Mouse (Mus musculus): ENCODE measurements around the gene Wbp1.

Gene Wbp1

DNA sequence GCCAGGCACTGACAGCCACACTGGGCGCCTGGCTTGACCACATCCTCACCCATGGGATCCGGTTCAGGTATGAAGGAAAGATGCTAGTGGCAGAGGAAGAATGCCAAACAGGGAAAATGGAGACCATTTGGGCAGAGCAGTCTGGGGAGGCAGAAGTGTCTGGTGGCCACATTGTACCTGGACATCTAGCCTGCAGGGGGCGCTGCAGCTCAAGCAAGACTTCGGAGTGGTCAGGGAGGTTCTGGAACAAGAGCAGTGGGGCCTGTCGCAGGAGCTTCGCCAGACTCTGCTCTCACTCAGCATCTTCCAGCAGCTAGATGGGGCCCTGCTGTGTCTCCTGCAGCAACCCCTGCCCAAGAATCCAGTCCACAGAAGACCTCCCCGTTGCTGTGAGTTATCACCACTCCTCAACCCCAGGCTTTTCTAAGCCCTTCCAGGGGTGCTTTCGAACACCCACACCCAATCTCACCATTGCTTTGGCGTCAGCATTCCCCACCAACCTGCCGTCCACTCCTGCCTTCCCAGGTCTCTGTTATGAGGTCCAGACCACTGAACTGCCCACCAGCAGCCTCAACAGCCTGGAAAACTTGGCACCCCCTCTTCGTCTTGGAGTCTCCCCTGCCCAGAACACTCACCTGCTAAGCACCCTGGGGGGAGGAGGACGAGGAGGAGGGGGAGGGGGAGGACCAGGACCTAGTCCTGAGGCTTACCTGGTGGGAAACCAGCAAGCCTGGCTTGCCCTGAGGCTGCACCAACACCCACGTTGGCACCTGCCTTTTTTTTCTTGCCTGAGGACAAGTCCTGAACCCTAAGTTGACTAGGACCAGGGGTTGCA, 13.6 kb downstream of the Wbp1 start:
- H3K4me1 ChIP-seq (replicated peaks; ENCODE audit: low read depth, low read length) = peaks cover 38% of the 10 kb centered on the region
- H3K27me3 ChIP-seq (ENCODE audit: insufficient read depth, low read length) = peaks cover 15% of the 10 kb centered on the region
- TF ChIP-seq POU5F1 (IDR thresholded peaks at IDR 0.05; ENCODE audit: borderline replicate concordance, low read length) = no peak
- no peak for TF ChIP-seq NANOG (IDR thresholded peaks at IDR 0.05; ENCODE audit: borderline replicate concordance, low read length)
- peak; percentile 71 for TF ChIP-seq CTCF (conservative IDR thresholded peaks at IDR 0.05; ENCODE audit: low read length)
- H3K9me3 ChIP-seq (ENCODE audit: low read length) = no peaks in the 10 kb centered on the region
- peaks cover 25% of the 10 kb centered on the region for H3K36me3 ChIP-seq (ENCODE audit: insufficient read depth, low read length)
- H3K4me3 ChIP-seq (replicated peaks; ENCODE audit: low read length) = peak overlapping the region; percentile 98

DNA sequence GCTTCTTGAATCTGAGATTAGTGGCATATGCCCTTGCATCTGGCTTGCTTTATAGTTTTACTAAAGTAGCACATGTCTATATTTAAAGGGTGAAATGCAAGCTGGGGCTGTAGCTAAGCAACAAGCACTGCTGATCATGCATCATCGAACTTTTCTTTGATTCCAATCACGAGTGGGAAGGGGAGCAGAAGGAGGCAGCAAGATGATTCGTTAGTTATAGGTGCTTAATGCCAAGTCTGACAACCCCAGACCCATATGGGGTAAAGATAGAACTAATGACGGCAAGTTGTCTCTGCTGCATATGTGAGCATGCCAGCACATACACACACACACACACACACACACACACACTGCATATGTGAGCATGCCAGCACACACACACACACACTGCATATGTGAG, 17.2 kb downstream of the Wbp1 start:
- Histone ChIP-seq H3K9me3 (ENCODE audit: low read length) (no peaks in the 10 kb centered on the region), H3K4me1 (replicated peaks; ENCODE audit: low read depth, low read length) (peaks cover 41% of the 10 kb centered on the region), H3K27me3 (ENCODE audit: insufficient read depth, low read length) (peaks cover 37% of the 10 kb centered on the region), H3K4me3 (replicated peaks; ENCODE audit: low read length) (no peak overlapping the region), H3K36me3 (ENCODE audit: insufficient read depth, low read length) (peaks cover 13% of the 10 kb centered on the region; the same call in 1 of the 2 replicates)
- no peak for TF ChIP-seq POU5F1 (IDR thresholded peaks at IDR 0.05; ENCODE audit: borderline replicate concordance, low read length)
- TF ChIP-seq CTCF (conservative IDR thresholded peaks at IDR 0.05; ENCODE audit: low read length) = no peak
- no peak for TF ChIP-seq NANOG (IDR thresholded peaks at IDR 0.05; ENCODE audit: borderline replicate concordance, low read length)

DNA sequence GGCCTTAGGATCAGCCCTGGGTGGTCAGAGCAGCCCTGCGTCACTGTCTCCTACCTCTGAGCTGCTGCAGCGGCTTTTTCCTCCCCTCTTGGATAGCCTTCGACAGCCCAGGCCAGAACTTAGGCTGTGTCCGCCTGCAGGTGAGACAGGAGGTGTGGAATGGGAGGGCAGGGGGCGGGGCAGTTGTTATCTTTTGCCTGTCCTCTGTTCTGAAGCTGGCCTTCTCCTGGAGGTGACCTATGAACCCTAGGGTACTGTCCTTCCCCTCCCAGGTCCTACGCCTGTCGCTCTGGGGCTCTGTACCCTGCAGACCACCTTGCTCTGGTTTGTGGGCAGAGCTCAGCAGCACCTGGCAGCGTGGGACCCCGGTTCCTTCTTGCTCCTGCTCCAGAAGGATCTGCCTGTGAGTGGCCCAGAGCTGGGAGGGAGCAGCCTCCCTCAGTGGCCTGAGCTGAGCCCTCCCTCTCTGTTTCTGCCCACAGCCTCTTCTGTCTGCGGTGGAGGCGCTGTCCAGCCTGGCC, 18.2 kb downstream of the Wbp1 start:
- Histone ChIP-seq H3K4me1 (replicated peaks; ENCODE audit: low read depth, low read length) (peaks cover 36% of the 10 kb centered on the region), H3K27me3 (ENCODE audit: insufficient read depth, low read length) (peaks cover 44% of the 10 kb centered on the region), H3K36me3 (ENCODE audit: insufficient read depth, low read length) (peaks cover 13% of the 10 kb centered on the region; the same call in 1 of the 2 replicates), H3K4me3 (replicated peaks; ENCODE audit: low read length) (no peak overlapping the region), H3K9me3 (ENCODE audit: low read length) (no peaks in the 10 kb centered on the region)
- TF ChIP-seq NANOG (IDR thresholded peaks at IDR 0.05; ENCODE audit: borderline replicate concordance, low read length) (no peak), CTCF (conservative IDR thresholded peaks at IDR 0.05; ENCODE audit: low read length) (no peak), POU5F1 (IDR thresholded peaks at IDR 0.05; ENCODE audit: borderline replicate concordance, low read length) (no peak)

DNA sequence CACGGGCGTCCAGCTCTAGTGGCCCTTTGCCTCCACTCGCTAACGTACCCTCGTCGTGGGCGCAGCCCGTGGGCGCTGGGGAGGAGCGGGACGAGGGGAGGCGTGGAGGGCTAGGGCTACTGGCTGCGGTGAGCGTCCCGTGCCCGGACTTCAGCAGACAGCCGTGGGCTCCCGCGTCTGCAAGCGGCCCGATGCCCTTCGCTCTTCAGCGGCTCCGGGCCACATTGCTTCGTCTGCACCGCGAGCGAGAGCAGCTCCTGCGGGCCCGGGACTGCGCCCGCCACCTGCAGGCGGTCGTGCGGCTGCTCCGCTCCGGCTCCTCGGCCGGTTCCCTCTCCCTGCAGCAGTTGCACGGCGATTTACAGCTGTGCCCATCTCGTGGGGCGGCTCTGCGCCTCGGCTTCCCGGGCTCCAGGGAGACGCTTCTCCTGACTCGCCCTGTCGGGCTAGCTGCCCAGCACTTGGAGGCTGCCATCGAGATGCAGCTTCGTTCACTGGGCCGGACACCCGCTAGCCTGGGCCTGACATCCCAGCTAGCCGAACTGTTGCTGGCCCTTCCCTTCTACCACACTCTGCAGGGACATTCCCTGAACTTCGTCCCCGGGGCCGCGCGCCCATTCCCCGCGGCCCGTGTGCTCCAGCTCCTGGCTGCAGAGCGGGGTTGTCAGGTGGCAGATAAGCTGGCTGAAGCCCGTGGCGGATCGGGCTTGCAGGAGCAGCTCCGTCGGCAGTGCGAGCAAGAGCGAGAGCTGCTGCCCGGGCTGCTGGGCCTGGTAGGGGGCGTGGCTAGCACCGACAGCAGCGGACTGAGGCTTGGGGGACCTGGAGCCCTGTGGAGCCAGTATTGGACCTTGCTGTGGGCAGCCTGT, 19.4 kb downstream of the Wbp1 start:
- Histone ChIP-seq H3K4me3 (replicated peaks; ENCODE audit: low read length) (peak overlapping the region; percentile 94), H3K27me3 (ENCODE audit: insufficient read depth, low read length) (peaks cover 48% of the 10 kb centered on the region), H3K36me3 (ENCODE audit: insufficient read depth, low read length) (peaks cover 7% of the 10 kb centered on the region; the same call in 1 of the 2 replicates), H3K9me3 (ENCODE audit: low read length) (no peaks in the 10 kb centered on the region), H3K4me1 (replicated peaks; ENCODE audit: low read depth, low read length) (peaks cover 24% of the 10 kb centered on the region)
- TF ChIP-seq POU5F1 (IDR thresholded peaks at IDR 0.05; ENCODE audit: borderline replicate concordance, low read length) (no peak), NANOG (IDR thresholded peaks at IDR 0.05; ENCODE audit: borderline replicate concordance, low read length) (no peak), CTCF (conservative IDR thresholded peaks at IDR 0.05; ENCODE audit: low read length) (no peak)

DNA sequence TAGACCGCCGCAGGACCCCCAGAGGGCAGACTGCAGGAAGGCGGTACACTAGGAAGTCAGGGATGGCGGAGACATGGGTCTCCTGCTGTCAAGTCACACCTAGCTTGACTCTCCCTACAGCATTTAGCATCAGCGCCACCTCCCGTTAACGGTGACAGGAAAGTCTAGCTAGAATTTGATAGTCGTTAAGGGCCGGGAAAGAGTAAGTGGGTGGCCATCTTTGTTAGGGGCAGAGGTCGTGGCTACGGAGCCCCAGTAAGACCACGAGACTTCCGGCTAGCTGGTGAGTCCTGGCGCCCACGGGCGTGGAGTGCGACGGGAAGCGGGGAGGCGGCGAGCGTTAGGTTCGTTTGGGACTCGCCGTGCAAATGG, 20.1 kb downstream of the Wbp1 start, which contains the start of the genes Ccdc142 and Gm42688:
Ccdc142 (plus strand) TSS at position 286 of the 372 bp plus-strand sequence.
Gm42688 (plus strand) TSS at position 302 of the 372 bp plus-strand sequence.
- H3K27me3 ChIP-seq (ENCODE audit: insufficient read depth, low read length) = peaks cover 50% of the 10 kb centered on the region
- no peaks in the 10 kb centered on the region for H3K9me3 ChIP-seq (ENCODE audit: low read length)
- peaks cover 24% of the 10 kb centered on the region for H3K4me1 ChIP-seq (replicated peaks; ENCODE audit: low read depth, low read length)
- H3K36me3 ChIP-seq (ENCODE audit: insufficient read depth, low read length) = peaks cover 3% of the 10 kb centered on the region; the same call in 1 of the 2 replicates
- TF ChIP-seq NANOG (IDR thresholded peaks at IDR 0.05; ENCODE audit: borderline replicate concordance, low read length) (no peak), CTCF (conservative IDR thresholded peaks at IDR 0.05; ENCODE audit: low read length) (peak; percentile 12; the same call in 1 of the 2 replicates)
- H3K4me3 ChIP-seq (replicated peaks; ENCODE audit: low read length) = peak within 1 kb of the TSS; percentile 94

DNA sequence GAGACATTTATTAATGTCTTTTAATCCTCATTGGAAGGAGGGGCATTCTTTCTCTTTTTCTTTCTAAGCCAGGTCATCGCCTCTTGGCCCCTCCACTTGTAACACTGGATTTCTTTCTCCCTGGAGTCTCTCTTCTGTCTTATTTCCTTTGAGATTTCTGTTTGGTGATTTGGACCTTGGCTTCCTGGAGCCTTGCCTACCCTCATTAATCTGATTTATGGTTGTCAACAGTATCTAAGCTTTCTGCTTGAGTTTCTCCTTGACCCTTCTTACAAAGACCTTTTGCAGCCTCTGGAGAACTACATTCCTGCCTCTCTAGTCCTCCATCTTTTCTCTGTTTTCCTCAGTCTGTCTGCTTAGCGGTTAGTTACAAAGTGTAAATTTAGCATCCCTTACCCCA, 22.9 kb downstream of the Wbp1 start:
- Histone ChIP-seq H3K9me3 (ENCODE audit: low read length) (0 out of 2 replicates have a peak, but pooled peaks cover 4% of the 10 kb centered on the region), H3K4me1 (replicated peaks; ENCODE audit: low read depth, low read length) (peaks cover 23% of the 10 kb centered on the region), H3K36me3 (ENCODE audit: insufficient read depth, low read length) (no peaks in the 10 kb centered on the region), H3K4me3 (replicated peaks; ENCODE audit: low read length) (no peak overlapping the region), H3K27me3 (ENCODE audit: insufficient read depth, low read length) (peaks cover 55% of the 10 kb centered on the region)
- TF ChIP-seq CTCF (conservative IDR thresholded peaks at IDR 0.05; ENCODE audit: low read length) (no peak), POU5F1 (IDR thresholded peaks at IDR 0.05; ENCODE audit: borderline replicate concordance, low read length) (no peak), NANOG (IDR thresholded peaks at IDR 0.05; ENCODE audit: borderline replicate concordance, low read length) (no peak)

DNA sequence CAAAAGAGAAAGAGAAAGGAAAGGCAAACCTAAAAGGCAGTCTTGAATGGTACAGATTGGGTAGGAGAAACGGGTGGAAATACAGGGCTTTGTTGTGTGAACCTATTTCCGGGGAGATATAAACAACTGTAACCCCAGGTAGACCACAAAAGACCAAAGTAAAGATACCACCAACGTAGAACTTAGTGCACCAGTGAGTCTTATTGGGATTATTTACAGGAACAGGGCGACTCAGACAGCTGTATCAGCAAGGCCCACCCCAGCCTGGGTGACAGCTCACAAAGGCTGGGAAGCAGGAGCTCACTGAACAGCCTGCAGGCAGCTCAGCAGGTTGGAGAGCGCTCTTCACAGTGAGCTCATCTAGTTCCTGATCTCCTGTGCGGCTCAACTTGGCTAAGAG, 25.4 kb downstream of the Wbp1 start:
- Histone ChIP-seq H3K4me1 (replicated peaks; ENCODE audit: low read depth, low read length) (peaks cover 5% of the 10 kb centered on the region; the same call in 1 of the 2 replicates), H3K36me3 (ENCODE audit: insufficient read depth, low read length) (no peaks in the 10 kb centered on the region), H3K27me3 (ENCODE audit: insufficient read depth, low read length) (peaks cover 53% of the 10 kb centered on the region), H3K9me3 (ENCODE audit: low read length) (0 out of 2 replicates have a peak, but pooled peaks cover 4% of the 10 kb centered on the region), H3K4me3 (replicated peaks; ENCODE audit: low read length) (no peak overlapping the region)
- TF ChIP-seq CTCF (conservative IDR thresholded peaks at IDR 0.05; ENCODE audit: low read length) = no peak
- TF ChIP-seq NANOG (IDR thresholded peaks at IDR 0.05; ENCODE audit: borderline replicate concordance, low read length) = no peak
- no peak for TF ChIP-seq POU5F1 (IDR thresholded peaks at IDR 0.05; ENCODE audit: borderline replicate concordance, low read length)
